Comparison of ENCODE assay signal across 17 mouse cellular contexts in genomic region chr3:63412220-63412937, GRCm38 (mm10).
DNase-seq lines count a peak whose midpoint lies in the region; ATAC-seq lines count a peak whose summit lies in the region.
"Had no signal": no experiment of that assay in that cellular context is flagged by ENCODE, and none has a peak within 500 bp of the region (broad histone marks: within the 10 kb centered on the region; RNA-seq: fewer than 3 reads in every experiment).

No protein-coding gene starts in this region.

- peaks cover 16% of the 10 kb centered on the region for H3K4me1 ChIP-seq in kidney, embryonic 15.5 days
- H3K4me1 ChIP-seq in intestine, embryonic 15.5 days (replicated peaks), result no peaks in the 10 kb centered on the region
- H3K4me1 ChIP-seq: hindbrain, embryonic 13.5 days; midbrain, embryonic 15.5 days had no signal

- ATAC-seq in kidney, embryonic 15.5 days (replicated peaks; ENCODE audit: low FRiP score), result peak; percentile 67; the same call in 1 of the 2 replicates
- ATAC-seq in intestine, embryonic 15.5 days, result peak; percentile 84
- no peak for ATAC-seq in frontal cortex, adult (ENCODE audit: low TSS enrichment)
- no peak for ATAC-seq in megakaryocyte, adult 5-6 weeks (ENCODE audit: poor library complexity, severe bottlenecking)
- ATAC-seq: liver, postnatal 0 days; midbrain, embryonic 15.5 days had no signal

- H3K4me2 ChIP-seq in kidney, embryonic 15.5 days, result no peak overlapping the region
- H3K4me2 ChIP-seq in intestine, embryonic 15.5 days (replicated peaks), result no peak overlapping the region
- H3K4me2 ChIP-seq: hindbrain, embryonic 13.5 days; midbrain, embryonic 15.5 days had no signal

- no peak overlapping the region for H3K9ac ChIP-seq in kidney, embryonic 15.5 days
- no peak overlapping the region for H3K9ac ChIP-seq in intestine, embryonic 15.5 days
- H3K9ac ChIP-seq: hindbrain, embryonic 13.5 days; liver, postnatal 0 days; midbrain, embryonic 15.5 days had no signal

- H3K9me3 ChIP-seq in kidney, embryonic 15.5 days (replicated peaks), result no peaks in the 10 kb centered on the region
- no peaks in the 10 kb centered on the region for H3K9me3 ChIP-seq in intestine, embryonic 15.5 days
- H3K9me3 ChIP-seq: hindbrain, embryonic 13.5 days; midbrain, embryonic 15.5 days had no signal

- no peak for DNase-seq in kidney, postnatal 14 days
- peak; percentile 86 for DNase-seq in 3T3-L1 (ENCODE audit: low read depth, low spot score)
- peak; percentile 45 for DNase-seq in embryo, embryonic 11.5 days (ENCODE audit: low read depth, low spot score)
- DNase-seq in left cerebral cortex, postnatal 25 days (ENCODE audit: low spot score in 2 of 2), result no peak
- DNase-seq: adrenal gland, postnatal 36 days; cerebellum, adult 18-20 months; gastrocnemius, postnatal 36 days; liver, postnatal 0 days; thymus, postnatal 25 days had no signal

- peak overlapping the region; percentile 73 for H3K27ac ChIP-seq in kidney, embryonic 15.5 days
- 0 out of 2 replicates have a peak overlapping the region, but pooled peaks have one; percentile 51 for H3K27ac ChIP-seq in intestine, embryonic 15.5 days
- H3K27ac ChIP-seq: hindbrain, embryonic 13.5 days; layer of hippocampus, adult 2 months; midbrain, embryonic 15.5 days had no signal

- no peaks in the 10 kb centered on the region for H3K36me3 ChIP-seq in kidney, embryonic 15.5 days
- no peaks in the 10 kb centered on the region for H3K36me3 ChIP-seq in intestine, embryonic 15.5 days
- H3K36me3 ChIP-seq: G1E; hindbrain, embryonic 13.5 days; midbrain, embryonic 15.5 days had no signal

- no peaks in the 10 kb centered on the region for H3K27me3 ChIP-seq in kidney, embryonic 15.5 days
- no peaks in the 10 kb centered on the region for H3K27me3 ChIP-seq in intestine, embryonic 15.5 days (replicated peaks)
- H3K27me3 ChIP-seq: hindbrain, embryonic 13.5 days; midbrain, embryonic 15.5 days had no signal

- intact Hi-C loops in left cerebral cortex, postnatal 25 days (cut with DNase I), result no loop called here

- WGBS in kidney, embryonic 15.5 days, result 41% methylated on average over 6 of the region's 6 CpGs
- 62% methylated on average over 6 of the region's 6 CpGs for WGBS in intestine, embryonic 15.5 days

- no peak overlapping the region for H3K4me3 ChIP-seq in kidney, embryonic 15.5 days (replicated peaks)
- no peak overlapping the region for H3K4me3 ChIP-seq in intestine, embryonic 15.5 days (replicated peaks)
- H3K4me3 ChIP-seq: hindbrain, embryonic 13.5 days; layer of hippocampus, adult 2 months; midbrain, embryonic 15.5 days had no signal

Comparison
In these comparisons a context has a peak if more than half of its experiments do, and no peak if none do; other contexts are left out.
1. ATAC-seq: peak in kidney, embryonic 15.5 days (single experiment) and intestine, embryonic 15.5 days (single experiment); none in frontal cortex, adult (single experiment) and megakaryocyte, adult 5-6 weeks (single experiment).
2. DNase-seq: peak in 3T3-L1 (single experiment) and embryo, embryonic 11.5 days (single experiment); none in kidney, postnatal 14 days (single experiment) and left cerebral cortex, postnatal 25 days (0 of 2).